Mouse (Mus musculus) lung, postnatal 0 days (tissue): Measurements from ENCODE around the gene Kalrn.

Experiments used
- CTCF ChIP-seq: IDR thresholded peaks from 2 replicates; pipeline ENCODE4 v1.5.1; 2016; ENCODE audit warnings: antibody characterized with exemption, mild to moderate bottlenecking
- EP300 ChIP-seq: IDR thresholded peaks from 2 replicates; pipeline ENCODE4 v1.6.1; 2016; ENCODE audit warnings: antibody characterized with exemption, mild to moderate bottlenecking, control low read depth

DNA sequence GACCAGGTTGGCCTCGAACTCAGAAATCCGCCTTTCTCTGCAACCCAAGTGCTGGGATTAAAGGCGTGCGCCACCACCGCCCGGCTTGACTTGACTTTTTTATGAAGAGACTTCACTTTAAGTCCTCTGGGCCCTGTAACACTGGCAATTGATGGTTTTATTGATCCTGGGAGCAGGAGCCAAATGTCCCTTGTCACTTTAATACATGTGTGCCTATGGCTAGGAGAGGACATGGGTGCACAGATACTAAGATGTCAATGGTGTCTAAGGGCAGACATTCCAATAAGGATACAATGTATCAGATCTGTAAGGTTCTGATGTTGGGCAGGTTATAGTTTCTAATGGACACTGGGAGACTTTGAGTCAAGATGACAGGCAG lies 637.9 kb downstream of the Kalrn start:
- TF ChIP-seq EP300, result no peak
- no peak for TF ChIP-seq CTCF
